Mouse (Mus musculus) lung, postnatal 0 days (tissue): ENCODE results near the gene Mbtps1. TPM values are rescaled to one million over a fixed set of nuclear protein-coding genes. Genes with fewer than 3 reads are reported as not detected.

Experiments
- ATAC-seq: fragments of 200-750 bp; cut with Nextera tagmentation; 2 replicates; pipeline ENCODE4 v1.8.0; 2017; ENCODE audit warnings: moderate library complexity
- DNase-seq: peaks from one replicate; pipeline ENCODE4 v3.0.0-alpha.2; 2016; ENCODE audit warnings: low spot score
- H3K27ac ChIP-seq: fragments of 300-500 bp; sonication (generic); 2 replicates; pipeline ENCODE4 v1.5.1; 2014; ENCODE audit warnings: antibody characterized with exemption, mild to moderate bottlenecking, low read length, mixed read lengths
- H3K27me3 ChIP-seq: fragments of 300-500 bp; sonication (generic); replicated peaks from 2 replicates; pipeline ENCODE4 v1.6.1; 2014; ENCODE audit warnings: low read length, mixed read lengths; ENCODE audit not compliant: insufficient read depth
- H3K36me3 ChIP-seq: fragments of 300-500 bp; sonication (generic); 2 replicates; pipeline ENCODE4 v1.6.1; 2014; ENCODE audit warnings: low read length, mixed read lengths; ENCODE audit not compliant: insufficient read depth
- H3K4me1 ChIP-seq: fragments of 300-500 bp; sonication (generic); 2 replicates; pipeline ENCODE4 v1.6.1; 2014; ENCODE audit warnings: antibody characterized with exemption, low read depth, low read length, mixed read lengths; ENCODE audit not compliant: insufficient read depth
- H3K4me2 ChIP-seq: fragments of 300-500 bp; sonication (generic); replicated peaks from 2 replicates; pipeline ENCODE4 v1.6.1; 2014; ENCODE audit warnings: low read depth, mild to moderate bottlenecking, low read length, moderate library complexity, mixed read lengths
- H3K4me3 ChIP-seq: fragments of 300-500 bp; sonication (generic); 2 replicates; pipeline ENCODE4 v1.5.1; 2014; ENCODE audit warnings: low read depth, low read length
- H3K9ac ChIP-seq: fragments of 300-500 bp; sonication (generic); replicated peaks from 2 replicates; pipeline ENCODE4 v1.6.1; 2014; ENCODE audit warnings: low read depth, mild to moderate bottlenecking
- H3K9me3 ChIP-seq: fragments of 300-500 bp; sonication (generic); 2 replicates; pipeline ENCODE4 v1.6.1; 2016; ENCODE audit warnings: low read length, mixed read lengths
- CTCF ChIP-seq: IDR thresholded peaks from 2 replicates; pipeline ENCODE4 v1.5.1; 2016; ENCODE audit warnings: antibody characterized with exemption, mild to moderate bottlenecking
- EP300 ChIP-seq: IDR thresholded peaks from 2 replicates; pipeline ENCODE4 v1.6.1; 2016; ENCODE audit warnings: antibody characterized with exemption, mild to moderate bottlenecking, control low read depth
- WGBS: fragments of 180-500 bp; shearing (Covaris S2); extraction: QIAGEN DNeasy Blood & Tissue Kit; methylation state at CpG from one replicate; pipeline ENCODE4 v1.1.7; 2014; 5-methylcytosine and 5-hydroxymethylcytosine counted together
- polyA plus RNA-seq: library from polyadenylated mRNA; unstranded; fragments of >200 nt; fragmentation: Nextera tagmentation; extraction: Ambion mirVana; gene quantifications from 2 replicates; pipeline ENCODE4 v1.2.1, GENCODE M21; 2015

Mbtps1 gene
- polyA plus RNA-seq, 1 experiment from 2014 or later: 64.4 TPM

- no peak for ATAC-seq
- H3K4me3 ChIP-seq: no peak overlapping the region
- WGBS: 77% methylated on average over 3 of the region's 3 CpGs
- no peaks in the 10 kb centered on the region for H3K27me3 ChIP-seq
- no peaks in the 10 kb centered on the region for H3K9me3 ChIP-seq
- H3K27ac ChIP-seq: no peak overlapping the region
- DNase-seq: no peak
- H3K9ac ChIP-seq: no peak overlapping the region
- H3K4me2 ChIP-seq: no peak overlapping the region
- TF ChIP-seq CTCF (no peak), EP300 (no peak)
- H3K36me3 ChIP-seq: peaks cover 31% of the 10 kb centered on the region; the same call in 1 of the 2 replicates
- H3K4me1 ChIP-seq: no peaks in the 10 kb centered on the region
Measured at GRCm38 (mm10) chr8:119544606-119545005, 13.9 kb downstream of the Mbtps1 start.

- WGBS: 87% methylated on average over 9 of the region's 9 CpGs
- Histone ChIP-seq H3K9me3 (no peaks in the 10 kb centered on the region), H3K27ac (no peak overlapping the region), H3K4me3 (no peak overlapping the region), H3K27me3 (no peaks in the 10 kb centered on the region), H3K36me3 (peaks cover 62% of the 10 kb centered on the region), H3K4me1 (no peaks in the 10 kb centered on the region), H3K4me2 (no peak overlapping the region), H3K9ac (no peak overlapping the region)
- TF ChIP-seq EP300 (no peak), CTCF (no peak)
- no peak for ATAC-seq
- DNase-seq: no peak
Measured at GRCm38 (mm10) chr8:119531973-119532372, 26.6 kb downstream of the Mbtps1 start.

GRCm38 (mm10) chr8:119531397-119531796 lies 27.1 kb downstream of the Mbtps1 start:
- Histone ChIP-seq H3K27me3 (no peaks in the 10 kb centered on the region), H3K27ac (no peak overlapping the region), H3K4me1 (no peaks in the 10 kb centered on the region), H3K4me2 (no peak overlapping the region), H3K9me3 (no peaks in the 10 kb centered on the region), H3K4me3 (no peak overlapping the region), H3K9ac (no peak overlapping the region), H3K36me3 (peaks cover 56% of the 10 kb centered on the region)
- 95% methylated on average over 3 of the region's 3 CpGs for WGBS
- ATAC-seq (no peak), DNase-seq (no peak)
- TF ChIP-seq CTCF: no peak
- TF ChIP-seq EP300: no peak

- WGBS: 69% methylated on average over 6 of the region's 6 CpGs
- Histone ChIP-seq H3K9me3 (no peaks in the 10 kb centered on the region), H3K4me3 (no peak overlapping the region), H3K9ac (no peak overlapping the region), H3K27ac (no peak overlapping the region), H3K4me1 (no peaks in the 10 kb centered on the region), H3K36me3 (peaks cover 55% of the 10 kb centered on the region), H3K4me2 (no peak overlapping the region), H3K27me3 (no peaks in the 10 kb centered on the region)
- ATAC-seq (no peak), DNase-seq (no peak)
- TF ChIP-seq CTCF (no peak), EP300 (no peak)
Measured at GRCm38 (mm10) chr8:119530937-119531336, 27.6 kb downstream of the Mbtps1 start.

GRCm38 (mm10) chr8:119528762-119529161 lies 29.8 kb downstream of the Mbtps1 start:
- no peak for ATAC-seq
- Histone ChIP-seq H3K9ac (no peak overlapping the region), H3K9me3 (no peaks in the 10 kb centered on the region), H3K27me3 (no peaks in the 10 kb centered on the region), H3K4me3 (no peak overlapping the region), H3K4me2 (no peak overlapping the region), H3K27ac (no peak overlapping the region), H3K36me3 (peaks cover 57% of the 10 kb centered on the region), H3K4me1 (no peaks in the 10 kb centered on the region)
- no peak for DNase-seq
- 94% methylated on average over 7 of the region's 7 CpGs for WGBS
- TF ChIP-seq CTCF (no peak), EP300 (no peak)

GRCm38 (mm10) chr8:119520102-119520501 lies 38.4 kb downstream of the Mbtps1 start:
- DNase-seq (no peak), ATAC-seq (no peak)
- H3K4me2 ChIP-seq: no peak overlapping the region
- no peak for TF ChIP-seq EP300
- peak; percentile 47 for TF ChIP-seq CTCF
- WGBS: 66% methylated on average over 7 of the region's 7 CpGs
- no peak overlapping the region for H3K9ac ChIP-seq
- no peak overlapping the region for H3K4me3 ChIP-seq
- no peaks in the 10 kb centered on the region for H3K9me3 ChIP-seq
- H3K27me3 ChIP-seq: no peaks in the 10 kb centered on the region
- H3K27ac ChIP-seq: no peak overlapping the region
- peaks cover 66% of the 10 kb centered on the region for H3K36me3 ChIP-seq
- H3K4me1 ChIP-seq: no peaks in the 10 kb centered on the region

GRCm38 (mm10) chr8:119516674-119517073 lies 41.9 kb downstream of the Mbtps1 start:
- no peak overlapping the region for H3K4me3 ChIP-seq
- no peak overlapping the region for H3K27ac ChIP-seq
- TF ChIP-seq EP300: no peak
- H3K9me3 ChIP-seq: no peaks in the 10 kb centered on the region
- H3K4me1 ChIP-seq: no peaks in the 10 kb centered on the region
- no peaks in the 10 kb centered on the region for H3K27me3 ChIP-seq
- no peak overlapping the region for H3K4me2 ChIP-seq
- H3K36me3 ChIP-seq: peaks cover 63% of the 10 kb centered on the region
- 60% methylated on average over 5 of the region's 5 CpGs for WGBS
- no peak overlapping the region for H3K9ac ChIP-seq
- DNase-seq (no peak), ATAC-seq (no peak)
